Mouse (Mus musculus) intestine, postnatal 0 days (tissue): ENCODE data around the gene Nrsn2. TPM values are rescaled to one million over a fixed set of nuclear protein-coding genes. Genes with fewer than 3 reads are reported as not detected.

Source experiments
- ATAC-seq: fragments of 200-750 bp; cut with Nextera tagmentation; 2 replicates; pipeline ENCODE4 v1.8.0; 2017; ENCODE audit warnings: mild to moderate bottlenecking, moderate TSS enrichment, moderate library complexity
- H3K27ac ChIP-seq: fragments of 300-500 bp; sonication (generic); 2 replicates; pipeline ENCODE4 v1.5.1; 2014; ENCODE audit warnings: mild to moderate bottlenecking, low read depth, low read length, moderate library complexity
- H3K27me3 ChIP-seq: fragments of 300-500 bp; sonication (generic); replicated peaks from 2 replicates; pipeline ENCODE4 v1.6.1; 2014; ENCODE audit warnings: low read length, mixed read lengths; ENCODE audit not compliant: control insufficient read depth, insufficient read depth
- H3K36me3 ChIP-seq: fragments of 300-500 bp; sonication (generic); 2 replicates; pipeline ENCODE4 v1.6.1; 2014; ENCODE audit warnings: mild to moderate bottlenecking, moderate library complexity; ENCODE audit not compliant: control insufficient read depth, insufficient read depth
- H3K4me1 ChIP-seq: fragments of 300-500 bp; sonication (generic); replicated peaks from 2 replicates; pipeline ENCODE4 v1.6.1; 2014; ENCODE audit warnings: antibody characterized with exemption, low read length, mixed read lengths; ENCODE audit not compliant: control insufficient read depth, insufficient read depth
- H3K4me2 ChIP-seq: fragments of 300-500 bp; sonication (generic); replicated peaks from 2 replicates; pipeline ENCODE4 v1.6.1; 2014; ENCODE audit warnings: low read depth, mild to moderate bottlenecking, moderate library complexity
- H3K4me3 ChIP-seq: fragments of 300-500 bp; sonication (generic); 2 replicates; pipeline ENCODE4 v1.5.1; 2014; ENCODE audit warnings: low read depth, low read length
- H3K9ac ChIP-seq: fragments of 300-500 bp; sonication (generic); 2 replicates; pipeline ENCODE4 v1.6.1; 2014; ENCODE audit warnings: mild to moderate bottlenecking, low read depth, low read length
- H3K9me3 ChIP-seq: fragments of 300-500 bp; sonication (generic); 2 replicates; pipeline ENCODE4 v1.6.1; 2016; ENCODE audit warnings: mixed run types; ENCODE audit not compliant: control insufficient read depth
- CTCF ChIP-seq: sonication (generic); IDR thresholded peaks from 2 replicates; pipeline ENCODE4 v1.5.1; 2016; ENCODE audit warnings: low read depth, mild to moderate bottlenecking, control low read depth, antibody characterized with exemption, moderate library complexity
- WGBS: fragments of 180-500 bp; shearing (Covaris S2); extraction: QIAGEN DNeasy Blood & Tissue Kit; methylation state at CpG from one replicate; pipeline ENCODE4 v1.1.7; 2014; 5-methylcytosine and 5-hydroxymethylcytosine counted together
- polyA plus RNA-seq: library from polyadenylated mRNA; unstranded; fragments of >200 nt; fragmentation: Nextera tagmentation; extraction: Ambion mirVana; gene quantifications from 2 replicates; pipeline ENCODE4 v1.2.1, GENCODE M21; 2015

Nrsn2 gene
- polyA plus RNA-seq, 1 experiment from 2014 or later = 4.1 TPM

DNA sequence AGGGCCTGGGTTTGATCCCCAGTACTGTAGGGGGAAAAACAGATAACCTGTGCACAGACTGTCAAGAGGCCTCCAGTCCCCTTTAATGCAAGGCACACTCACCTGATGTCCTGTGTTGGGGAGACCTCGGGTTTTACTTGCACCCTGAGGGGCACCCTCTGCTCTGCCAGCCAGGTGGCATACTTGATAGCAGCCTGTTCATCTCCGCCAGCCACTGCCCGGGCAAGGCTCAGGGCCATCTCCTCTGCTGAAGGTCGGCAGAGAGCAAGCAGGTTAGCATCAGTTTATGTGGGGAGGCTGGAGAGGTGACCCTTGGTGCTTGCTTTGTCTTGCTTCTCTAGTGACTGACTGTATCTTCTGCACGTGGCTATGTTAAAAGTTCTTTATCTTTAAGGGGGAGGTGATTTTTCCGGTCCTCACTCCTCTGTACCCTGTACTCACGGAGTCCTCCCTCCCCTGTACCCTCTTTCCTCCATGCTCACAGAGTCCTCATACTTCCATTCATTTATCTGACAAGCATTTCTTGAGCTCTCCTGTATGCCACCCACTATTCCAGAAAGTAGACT lies 45.5 kb downstream of the Nrsn2 start:
- ATAC-seq = no peak
- H3K27me3 ChIP-seq = no peaks in the 10 kb centered on the region
- H3K4me3 ChIP-seq = peak overlapping the region; percentile 58; the same call in 1 of the 2 replicates
- no peak overlapping the region for H3K27ac ChIP-seq
- 27% methylated on average over 7 of the region's 7 CpGs for WGBS
- peak overlapping the region; percentile 67 for H3K4me2 ChIP-seq
- no peaks in the 10 kb centered on the region for H3K9me3 ChIP-seq
- H3K4me1 ChIP-seq = peaks cover 4% of the 10 kb centered on the region; the same call in 1 of the 2 replicates
- peaks cover 25% of the 10 kb centered on the region for H3K36me3 ChIP-seq
- H3K9ac ChIP-seq = 0 out of 2 replicates have a peak overlapping the region, but pooled peaks have one; percentile 83
- peak; percentile 22; the same call in 1 of the 2 replicates for TF ChIP-seq CTCF

- Histone ChIP-seq H3K27ac (no peak overlapping the region), H3K4me3 (no peak overlapping the region), H3K27me3 (no peaks in the 10 kb centered on the region), H3K9me3 (no peaks in the 10 kb centered on the region), H3K9ac (no peak overlapping the region), H3K4me2 (no peak overlapping the region), H3K4me1 (peaks cover 4% of the 10 kb centered on the region; the same call in 1 of the 2 replicates), H3K36me3 (peaks cover 53% of the 10 kb centered on the region)
- no peak for ATAC-seq
- WGBS = 82% methylated on average over 5 of the region's 5 CpGs
- TF ChIP-seq CTCF = no peak
Observed at GRCm38 (mm10) chr2:152327980-152328379, 48.5 kb downstream of the Nrsn2 start.

DNA sequence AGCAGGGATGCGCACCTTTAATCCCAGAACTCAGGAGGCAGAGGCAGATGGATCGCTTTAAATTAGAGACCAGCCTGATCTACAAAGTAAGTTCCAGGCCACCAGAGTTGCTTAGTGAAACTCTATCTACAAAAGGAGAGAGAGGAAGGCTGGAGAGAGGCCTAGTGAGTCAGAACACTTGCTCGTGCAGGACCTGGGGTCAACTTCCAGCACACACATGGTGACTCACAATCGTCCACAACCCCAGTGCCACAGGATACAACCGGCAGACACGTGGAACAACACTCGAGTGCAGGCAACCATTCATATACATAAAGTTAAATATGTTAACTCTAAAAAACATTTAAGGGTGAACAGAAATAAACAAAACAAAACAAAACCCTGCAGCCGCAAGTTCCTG lies 49.8 kb downstream of the Nrsn2 start:
- H3K9me3 ChIP-seq = no peaks in the 10 kb centered on the region
- no peak for ATAC-seq
- H3K9ac ChIP-seq = no peak overlapping the region
- no peaks in the 10 kb centered on the region for H3K27me3 ChIP-seq
- no peak for TF ChIP-seq CTCF
- no peak overlapping the region for H3K4me2 ChIP-seq
- H3K4me3 ChIP-seq = no peak overlapping the region
- 0 out of 2 replicates have a peak, but pooled peaks cover 4% of the 10 kb centered on the region for H3K4me1 ChIP-seq
- H3K36me3 ChIP-seq = peaks cover 65% of the 10 kb centered on the region
- 0 out of 2 replicates have a peak overlapping the region, but pooled peaks have one; percentile 8 for H3K27ac ChIP-seq
- 76% methylated on average over 8 of the region's 8 CpGs for WGBS

DNA sequence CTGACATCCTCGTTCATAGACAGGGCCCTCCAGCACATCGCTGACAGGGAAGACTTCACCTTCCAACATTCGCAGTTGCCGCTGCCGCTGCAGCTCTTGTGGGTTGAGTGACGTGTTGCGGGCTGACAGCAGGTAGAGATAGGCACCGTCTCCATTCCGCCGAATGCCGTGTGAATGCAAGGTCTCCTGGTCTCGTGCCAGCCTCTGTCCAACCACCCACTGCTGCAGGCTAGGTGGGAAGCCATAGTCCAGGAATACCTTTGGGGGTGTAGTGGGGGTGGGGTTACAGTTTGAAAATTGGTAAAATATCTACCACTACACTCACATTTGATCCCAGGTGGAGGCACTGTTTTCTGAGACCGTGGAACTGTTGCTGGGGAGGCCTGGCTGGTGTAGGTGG lies 50.3 kb downstream of the Nrsn2 start:
- Histone ChIP-seq H3K4me1 (0 out of 2 replicates have a peak, but pooled peaks cover 4% of the 10 kb centered on the region), H3K27ac (no peak overlapping the region; the same call in 1 of the 2 replicates), H3K4me3 (no peak overlapping the region), H3K9me3 (no peaks in the 10 kb centered on the region), H3K9ac (no peak overlapping the region), H3K27me3 (no peaks in the 10 kb centered on the region), H3K36me3 (peaks cover 70% of the 10 kb centered on the region), H3K4me2 (no peak overlapping the region)
- no peak for ATAC-seq
- WGBS = 89% methylated on average over 13 of the region's 13 CpGs
- no peak for TF ChIP-seq CTCF

DNA sequence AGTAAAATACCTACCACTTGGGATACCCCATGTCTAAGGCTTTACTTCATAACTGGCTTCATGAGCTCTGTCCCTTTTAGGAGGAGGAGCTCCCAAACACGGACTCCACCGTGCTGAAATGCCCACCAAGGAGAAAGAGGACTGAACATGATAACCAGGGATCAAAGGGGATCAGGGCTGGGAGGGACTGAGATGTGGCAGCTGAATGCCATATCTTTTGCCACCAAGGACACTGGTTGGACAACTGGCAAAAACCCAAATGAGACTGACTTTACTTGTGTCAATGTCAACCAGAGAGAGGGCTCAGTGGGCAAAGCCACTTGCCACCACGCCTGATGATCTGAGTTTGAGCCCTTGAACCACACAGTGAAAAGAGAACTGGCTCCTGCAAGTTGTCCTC lies 51.6 kb downstream of the Nrsn2 start:
- 86% methylated on average over 3 of the region's 3 CpGs for WGBS
- H3K27ac ChIP-seq = no peak overlapping the region
- ATAC-seq = no peak

GRCm38 (mm10) chr2:152323971-152324370 lies 52.5 kb downstream of the Nrsn2 start:
- Histone ChIP-seq H3K9me3 (no peaks in the 10 kb centered on the region), H3K9ac (no peak overlapping the region), H3K4me1 (no peaks in the 10 kb centered on the region), H3K36me3 (peaks cover 82% of the 10 kb centered on the region), H3K4me2 (no peak overlapping the region), H3K27ac (no peak overlapping the region), H3K27me3 (no peaks in the 10 kb centered on the region), H3K4me3 (no peak overlapping the region)
- no peak for ATAC-seq
- no peak for TF ChIP-seq CTCF
- WGBS = 97% methylated on average over 14 of the region's 14 CpGs

More for the DNA sequence above, 51.6 kb downstream of the Nrsn2 start:
- Histone ChIP-seq H3K9me3 (no peaks in the 10 kb centered on the region), H3K27me3 (no peaks in the 10 kb centered on the region), H3K9ac (no peak overlapping the region), H3K36me3 (peaks cover 76% of the 10 kb centered on the region), H3K4me3 (no peak overlapping the region), H3K4me1 (no peaks in the 10 kb centered on the region), H3K4me2 (no peak overlapping the region)
- TF ChIP-seq CTCF = no peak
